Mouse (Mus musculus) liver, postnatal 0 days (tissue): ENCODE measurements around the gene Draxin. TPM values are rescaled to one million over a fixed set of nuclear protein-coding genes. Genes with fewer than 3 reads are reported as not detected.

Experiments
- ATAC-seq: fragments of 200-750 bp; cut with Nextera tagmentation; 2 replicates; pipeline ENCODE4 v1.8.0; 2017; ENCODE audit warnings: mild to moderate bottlenecking, moderate library complexity
- DNase-seq: peaks from one replicate; pipeline ENCODE4 v3.0.0-alpha.2; 2016
- H3K27ac ChIP-seq: fragments of 300-500 bp; sonication (generic); 2 replicates; pipeline ENCODE4 v1.5.1; 2014; ENCODE audit warnings: antibody characterized with exemption, moderate library complexity, mild to moderate bottlenecking, low read depth
- H3K27me3 ChIP-seq: fragments of 300-500 bp; sonication (generic); 2 replicates; pipeline ENCODE4 v1.6.1; 2014; ENCODE audit warnings: low read length, control low read depth, mixed read lengths; ENCODE audit not compliant: insufficient read depth
- H3K36me3 ChIP-seq: fragments of 300-500 bp; sonication (generic); replicated peaks from 2 replicates; pipeline ENCODE4 v1.6.1; 2014; ENCODE audit warnings: mild to moderate bottlenecking, control low read depth, low read length, moderate library complexity, mixed read lengths; ENCODE audit not compliant: insufficient read depth
- H3K4me1 ChIP-seq: fragments of 300-500 bp; sonication (generic); 2 replicates; pipeline ENCODE4 v1.6.1; 2014; ENCODE audit warnings: antibody characterized with exemption, mild to moderate bottlenecking, control low read depth; ENCODE audit not compliant: insufficient read depth
- H3K4me2 ChIP-seq: fragments of 300-500 bp; sonication (generic); 2 replicates; pipeline ENCODE4 v1.6.1; 2014; ENCODE audit warnings: low read depth, mild to moderate bottlenecking, low read length, moderate library complexity, mixed read lengths
- H3K4me3 ChIP-seq: fragments of 300-500 bp; sonication (generic); 2 replicates; pipeline ENCODE4 v1.5.1; 2014; ENCODE audit warnings: low read depth, low read length
- H3K9ac ChIP-seq: fragments of 300-500 bp; sonication (generic); replicated peaks from 2 replicates; pipeline ENCODE4 v1.6.1; 2014; ENCODE audit warnings: mild to moderate bottlenecking, moderate library complexity
- H3K9me3 ChIP-seq: fragments of 300-500 bp; sonication (generic); 2 replicates; pipeline ENCODE4 v1.6.1; 2016; ENCODE audit warnings: mild to moderate bottlenecking, control low read depth, low read length, mixed read lengths
- CTCF ChIP-seq: sonication (generic); IDR thresholded peaks from 2 replicates; pipeline ENCODE4 v1.5.1; 2016; ENCODE audit warnings: antibody characterized with exemption, low read depth
- EP300 ChIP-seq: IDR thresholded peaks from 2 replicates; pipeline ENCODE4 v1.6.1; 2016; ENCODE audit warnings: antibody characterized with exemption, low read depth, mild to moderate bottlenecking
- WGBS: fragments of 180-500 bp; shearing (Covaris S2); extraction: QIAGEN DNeasy Blood & Tissue Kit; methylation state at CpG from one replicate; pipeline ENCODE4 v1.1.7; 2014; ENCODE audit not compliant: insufficient replicate concordance; 5-methylcytosine and 5-hydroxymethylcytosine counted together
- polyA plus RNA-seq: library from polyadenylated mRNA; unstranded; fragments of >200 nt; fragmentation: Nextera tagmentation; extraction: Ambion mirVana; gene quantifications from 2 replicates; pipeline ENCODE4 v1.2.1, GENCODE M21; 2015

The Draxin gene
- polyA plus RNA-seq, 1 experiment from 2014 or later: 0.04 TPM

DNA sequence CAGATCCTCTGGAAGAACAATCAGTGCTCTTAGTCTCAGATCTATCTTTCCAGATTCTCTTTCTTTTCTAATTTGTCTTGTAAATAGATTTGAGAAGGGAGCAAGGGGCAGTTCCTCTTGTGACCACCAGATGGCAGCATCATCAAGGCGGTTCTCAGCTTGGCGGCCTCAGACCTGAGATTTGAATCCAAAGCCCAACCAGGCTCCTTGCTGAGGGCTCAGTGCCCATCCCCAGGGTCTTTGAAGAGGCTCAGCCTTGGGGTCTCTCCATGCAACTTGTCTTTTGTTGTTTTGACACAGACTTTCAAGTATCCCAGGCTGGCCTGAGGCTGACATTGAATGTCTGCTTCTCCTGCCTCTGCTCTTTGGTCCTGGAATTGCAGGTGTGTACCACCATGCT, 40.3 kb upstream of the Draxin start:
- TF ChIP-seq EP300 (no peak), CTCF (peak; percentile 97)

DNA sequence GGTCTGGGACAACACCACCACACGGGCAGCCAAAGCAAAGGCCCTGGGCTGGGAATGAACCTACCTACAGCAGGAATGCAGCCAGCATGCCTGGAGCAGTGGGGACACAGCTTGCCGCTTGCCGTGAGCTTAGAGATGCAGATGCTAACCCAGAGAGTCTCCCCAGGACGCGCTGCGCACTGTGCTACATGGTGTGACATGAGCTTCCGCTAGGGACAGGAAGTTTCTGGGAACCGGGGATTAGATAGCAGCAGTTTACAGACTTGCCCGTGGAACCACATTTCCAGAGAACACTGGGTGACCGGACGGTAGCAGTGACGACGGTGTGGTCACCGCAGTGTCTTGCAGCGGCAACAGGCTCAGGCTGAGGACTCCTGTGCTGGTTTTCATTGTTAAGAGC, 39.1 kb upstream of the Draxin start:
- 12% methylated on average over 15 of the region's 15 CpGs for WGBS
- ATAC-seq: peak; percentile 16; the same call in 1 of the 2 replicates

More for the DNA sequence above, 40.3 kb upstream of the Draxin start:
- WGBS: 2% methylated on average over 2 of the region's 2 CpGs
- no peaks in the 10 kb centered on the region for H3K4me1 ChIP-seq
- peaks cover 73% of the 10 kb centered on the region for H3K27me3 ChIP-seq
- H3K4me3 ChIP-seq: no peak overlapping the region
- DNase-seq (peak; percentile 60), ATAC-seq (no peak)
- H3K4me2 ChIP-seq: no peak overlapping the region
- no peaks in the 10 kb centered on the region for H3K9me3 ChIP-seq
- H3K27ac ChIP-seq: no peak overlapping the region
- H3K9ac ChIP-seq: no peak overlapping the region
- H3K36me3 ChIP-seq: no peaks in the 10 kb centered on the region

GRCm38 (mm10) chr4:148168287-148168686, 37.8 kb upstream of the Draxin start:
- Histone ChIP-seq H3K4me2 (no peak overlapping the region), H3K27me3 (peaks cover 76% of the 10 kb centered on the region), H3K9me3 (no peaks in the 10 kb centered on the region), H3K4me1 (peaks cover 2% of the 10 kb centered on the region; the same call in 1 of the 2 replicates), H3K36me3 (no peaks in the 10 kb centered on the region), H3K9ac (no peak overlapping the region), H3K27ac (no peak overlapping the region), H3K4me3 (no peak overlapping the region)
- ATAC-seq (no peak), DNase-seq (peak; percentile 72)
- TF ChIP-seq EP300: no peak
- TF ChIP-seq CTCF: peak; percentile 85
- 12% methylated on average over 7 of the region's 7 CpGs for WGBS

More for the DNA sequence above, 39.1 kb upstream of the Draxin start:
- Histone ChIP-seq H3K27ac (no peak overlapping the region), H3K4me3 (no peak overlapping the region), H3K4me1 (no peaks in the 10 kb centered on the region), H3K9me3 (no peaks in the 10 kb centered on the region), H3K27me3 (peaks cover 75% of the 10 kb centered on the region), H3K4me2 (no peak overlapping the region), H3K36me3 (no peaks in the 10 kb centered on the region), H3K9ac (no peak overlapping the region)
- no peak for TF ChIP-seq EP300
- TF ChIP-seq CTCF: no peak
- no peak for DNase-seq

GRCm38 (mm10) chr4:148166986-148167385, 36.5 kb upstream of the Draxin start:
- peak; percentile 72 for DNase-seq
- H3K27ac ChIP-seq: no peak overlapping the region

DNA sequence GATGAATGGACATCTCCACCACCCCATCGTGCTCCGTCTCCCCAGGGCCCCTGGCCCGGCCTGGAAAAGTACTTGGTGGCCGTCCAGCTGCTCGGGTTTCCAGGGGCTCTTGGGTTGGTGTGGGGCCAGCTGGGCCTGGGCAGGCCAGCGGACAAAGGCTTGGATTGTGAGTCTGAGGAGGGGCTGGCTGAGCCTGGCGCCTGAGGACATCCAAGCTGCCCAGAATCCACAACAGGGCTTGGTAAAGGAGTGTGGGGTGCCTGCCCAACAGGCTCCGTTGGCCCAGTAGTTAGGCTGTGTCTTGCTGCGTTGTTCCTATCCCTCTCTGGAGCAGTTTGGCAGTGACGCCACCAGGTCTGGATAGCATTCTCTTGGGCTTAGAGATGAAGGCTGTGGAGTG, 35.9 kb upstream of the Draxin start:
- Histone ChIP-seq H3K27me3 (peaks cover 77% of the 10 kb centered on the region), H3K4me3 (no peak overlapping the region), H3K4me1 (peaks cover 2% of the 10 kb centered on the region; the same call in 1 of the 2 replicates), H3K27ac (no peak overlapping the region), H3K4me2 (no peak overlapping the region), H3K9ac (no peak overlapping the region), H3K36me3 (no peaks in the 10 kb centered on the region), H3K9me3 (no peaks in the 10 kb centered on the region)
- no peak for ATAC-seq
- TF ChIP-seq CTCF (no peak), EP300 (no peak)
- no peak for DNase-seq
- WGBS: 19% methylated on average over 10 of the region's 10 CpGs

More at GRCm38 (mm10) chr4:148166986-148167385, 36.5 kb upstream of the Draxin start:
- Histone ChIP-seq H3K4me2 (no peak overlapping the region), H3K9ac (no peak overlapping the region), H3K36me3 (no peaks in the 10 kb centered on the region), H3K4me1 (peaks cover 2% of the 10 kb centered on the region; the same call in 1 of the 2 replicates), H3K9me3 (no peaks in the 10 kb centered on the region), H3K27me3 (peaks cover 76% of the 10 kb centered on the region), H3K4me3 (no peak overlapping the region)
- ATAC-seq: no peak
- 21% methylated on average over 4 of the region's 4 CpGs for WGBS
- TF ChIP-seq CTCF: peak; percentile 70
- no peak for TF ChIP-seq EP300

DNA sequence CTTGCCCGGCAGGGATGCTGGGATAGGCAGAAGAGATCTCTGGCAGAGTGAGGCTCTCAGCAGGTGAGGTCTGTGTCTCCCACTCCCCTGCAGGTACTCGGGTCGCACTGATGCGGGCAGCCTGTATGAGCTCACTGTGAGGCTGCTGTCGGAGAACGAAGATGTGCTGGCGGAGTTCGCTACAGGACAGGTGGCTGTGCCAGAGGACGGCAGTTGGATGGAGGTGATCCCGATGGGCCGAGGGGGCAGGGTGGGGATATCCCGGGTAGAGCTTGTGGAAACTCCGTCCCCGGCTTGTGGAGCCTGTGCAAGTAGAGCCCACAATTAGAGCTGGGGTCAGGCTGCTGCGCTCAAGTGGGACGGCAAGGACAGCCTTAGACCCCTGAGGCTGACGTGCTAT, 35.1 kb upstream of the Draxin start:
- H3K27me3 ChIP-seq: peaks cover 78% of the 10 kb centered on the region
- H3K4me2 ChIP-seq: no peak overlapping the region
- H3K4me3 ChIP-seq: no peak overlapping the region
- no peak for TF ChIP-seq EP300
- no peak for TF ChIP-seq CTCF
- H3K27ac ChIP-seq: no peak overlapping the region
- peaks cover 2% of the 10 kb centered on the region; the same call in 1 of the 2 replicates for H3K4me1 ChIP-seq
- no peak for ATAC-seq
- DNase-seq: no peak
- WGBS: 14% methylated on average over 17 of the region's 17 CpGs
- no peaks in the 10 kb centered on the region for H3K9me3 ChIP-seq
- no peaks in the 10 kb centered on the region for H3K36me3 ChIP-seq
- H3K9ac ChIP-seq: no peak overlapping the region
